Mouse (Mus musculus): ENCODE data around the gene Hoxb2. TPM values are rescaled to one million over a fixed set of nuclear protein-coding genes. Genes with fewer than 3 reads are reported as not detected.
A peak's percentile ranks its signal among the peaks of the same experiment; 100 is the strongest.

Hoxb2 gene
- 26.8 and 32.9 TPM in 2 replicates for polyA plus RNA-seq (2015; fragmentation: Nextera tagmentation; extraction: Ambion mirVana)

DNA sequence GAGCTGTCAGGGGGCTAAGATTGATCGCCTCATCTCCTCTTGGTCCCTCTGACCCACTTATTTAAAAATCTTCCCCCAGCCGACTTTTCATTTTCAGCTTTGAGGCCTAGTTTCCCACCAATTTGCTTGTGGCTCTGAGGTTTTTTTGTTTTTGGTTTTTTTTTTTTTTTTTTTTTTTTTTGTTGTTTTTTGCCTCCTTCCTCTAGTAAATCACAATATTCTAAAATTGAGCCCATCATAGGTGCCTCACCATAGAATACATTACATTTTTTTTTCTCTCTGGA is at the start of gene Hoxb2:
Gene Hoxb2, plus strand, starts transcription at position 185 of the 284 bp plus-strand sequence.
- H3K4me3 ChIP-seq: peak within 1 kb of the TSS; percentile 55
- no peak for ATAC-seq (ENCODE audit: low FRiP score, low read depth)
- no peaks in the 10 kb centered on the region for H3K36me3 ChIP-seq
- peaks cover 13% of the 10 kb centered on the region for H3K27me3 ChIP-seq
- no peaks in the 10 kb centered on the region for H3K9me3 ChIP-seq
- H3K9ac ChIP-seq: peak within 1 kb of the TSS; percentile 27; the same call in 1 of the 2 replicates
- peak within 1 kb of the TSS; percentile 60 for H3K4me2 ChIP-seq
- peaks cover 48% of the 10 kb centered on the region for H3K4me1 ChIP-seq (replicated peaks)
- WGBS: 3% methylated on average over 2 of the region's 2 CpGs
- peak within 1 kb of the TSS; percentile 97 for H3K27ac ChIP-seq (replicated peaks)

DNA sequence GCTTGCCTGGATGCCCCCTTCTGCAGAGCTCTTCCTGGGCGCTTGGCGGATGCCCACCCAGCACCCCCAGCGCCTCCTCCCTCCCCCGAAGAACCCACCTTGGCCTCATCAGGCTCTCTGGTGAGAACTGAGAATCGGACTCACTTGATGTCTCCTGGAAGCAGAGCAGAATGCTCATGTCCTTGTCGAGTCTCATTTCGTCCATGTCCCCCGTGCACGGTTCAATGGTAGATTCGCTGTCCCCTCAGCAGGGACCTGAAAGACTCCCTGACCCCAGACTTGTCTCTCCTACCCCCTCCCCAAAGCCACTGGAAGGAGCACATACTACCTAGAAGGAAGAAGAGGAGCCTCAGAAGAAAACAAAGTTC is 49.3 kb upstream of the Hoxb2 start:
- Histone ChIP-seq H3K9ac (peak overlapping the region; percentile 44), H3K36me3 (no peaks in the 10 kb centered on the region), H3K4me2 (peak overlapping the region; percentile 59), H3K9me3 (no peaks in the 10 kb centered on the region), H3K27ac (replicated peaks) (peak overlapping the region; percentile 73), H3K4me1 (replicated peaks) (0 out of 2 replicates have a peak, but pooled peaks cover 2% of the 10 kb centered on the region), H3K27me3 (peaks cover 62% of the 10 kb centered on the region), H3K4me3 (peak overlapping the region; percentile 47)
- no peak for ATAC-seq (ENCODE audit: low FRiP score, low read depth)
- WGBS: 3% methylated on average over 9 of the region's 10 CpGs

GRCm38 (mm10) chr11:96301837-96302236 is 48.5 kb upstream of the Hoxb2 start:
- Histone ChIP-seq H3K9ac (peak overlapping the region; percentile 18; the same call in 1 of the 2 replicates), H3K4me2 (peak overlapping the region; percentile 59), H3K27ac (replicated peaks) (peak overlapping the region; percentile 96), H3K36me3 (no peaks in the 10 kb centered on the region), H3K4me1 (replicated peaks) (0 out of 2 replicates have a peak, but pooled peaks cover 2% of the 10 kb centered on the region), H3K27me3 (peaks cover 62% of the 10 kb centered on the region), H3K4me3 (peak overlapping the region; percentile 47), H3K9me3 (no peaks in the 10 kb centered on the region)
- WGBS: 4% methylated on average over 15 of the region's 15 CpGs
- 0 out of 2 replicates have a peak, but pooled peaks have one; percentile 17 for ATAC-seq (ENCODE audit: low FRiP score, low read depth)

DNA sequence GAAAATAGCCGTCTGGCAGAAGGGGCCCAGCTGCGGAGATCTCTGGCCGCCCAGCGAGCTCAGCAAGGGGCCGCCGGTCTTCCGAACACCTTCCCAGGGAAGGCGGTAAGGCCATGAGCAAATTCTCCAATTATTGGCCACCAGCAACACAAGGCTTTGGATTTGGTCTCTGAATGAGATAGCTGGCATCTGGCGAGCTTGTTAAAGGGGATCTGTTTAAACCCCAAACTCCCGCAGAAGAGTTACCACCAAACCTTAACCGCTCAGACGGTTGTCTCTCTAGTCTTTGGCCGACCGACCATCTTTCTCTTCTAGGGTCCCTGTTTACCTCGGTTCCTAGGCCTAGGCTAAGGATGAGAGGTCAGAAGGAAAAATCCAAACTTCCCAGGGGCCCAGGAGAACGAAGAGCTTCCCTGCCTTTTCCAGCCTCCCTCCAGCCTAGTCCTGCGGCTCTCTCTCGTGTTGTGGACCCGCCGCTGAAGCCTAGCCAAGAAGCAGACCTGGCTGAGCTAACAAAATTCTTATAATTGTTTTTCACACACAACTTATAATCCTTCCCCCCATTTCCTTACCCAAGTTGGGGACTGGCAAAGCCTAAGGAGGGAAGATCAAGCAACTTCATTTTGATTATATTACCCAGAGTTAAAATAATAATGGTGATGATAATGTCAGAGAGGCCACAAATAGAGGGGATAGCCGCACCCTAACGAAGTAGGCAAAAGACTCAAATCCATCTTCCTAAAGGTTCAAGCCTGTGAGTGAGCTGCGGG is 47.8 kb upstream of the Hoxb2 start:
- Histone ChIP-seq H3K4me3 (peak overlapping the region; percentile 47), H3K9ac (peak overlapping the region; percentile 28), H3K4me2 (peak overlapping the region; percentile 59), H3K4me1 (replicated peaks) (0 out of 2 replicates have a peak, but pooled peaks cover 2% of the 10 kb centered on the region), H3K27me3 (peaks cover 62% of the 10 kb centered on the region), H3K9me3 (no peaks in the 10 kb centered on the region), H3K36me3 (no peaks in the 10 kb centered on the region), H3K27ac (replicated peaks) (peak overlapping the region; percentile 96)
- WGBS: 5% methylated on average over 23 of the region's 23 CpGs
- no peak for ATAC-seq (ENCODE audit: low FRiP score, low read depth)

- peak; percentile 62 for ATAC-seq (ENCODE audit: low FRiP score, low read depth)
- Histone ChIP-seq H3K9me3 (no peaks in the 10 kb centered on the region), H3K4me2 (peak within 1 kb of the TSS; percentile 59), H3K4me3 (peak within 1 kb of the TSS; percentile 47), H3K27ac (replicated peaks) (peak within 1 kb of the TSS; percentile 96), H3K9ac (peak within 1 kb of the TSS; percentile 54), H3K27me3 (peaks cover 66% of the 10 kb centered on the region), H3K4me1 (replicated peaks) (0 out of 2 replicates have a peak, but pooled peaks cover 2% of the 10 kb centered on the region), H3K36me3 (no peaks in the 10 kb centered on the region)
- WGBS: under 1% methylated on average over 69 of the region's 69 CpGs
Measured at GRCm38 (mm10) chr11:96303151-96304099, 46.9 kb upstream of the Hoxb2 start, which contains the start of gene Hoxb5. Gene Hoxb5, plus strand, starts transcription at chr11:96303336.

- H3K4me2 ChIP-seq: peak overlapping the region; percentile 59
- peaks cover 71% of the 10 kb centered on the region for H3K27me3 ChIP-seq
- under 1% methylated on average over 38 of the region's 38 CpGs for WGBS
Measured at GRCm38 (mm10) chr11:96304381-96305195, 45.7 kb upstream of the Hoxb2 start.

GRCm38 (mm10) chr11:96305505-96306182 is 44.7 kb upstream of the Hoxb2 start:
- Histone ChIP-seq H3K4me3 (peak overlapping the region; percentile 47), H3K27ac (replicated peaks) (peak overlapping the region; percentile 96), H3K9me3 (no peaks in the 10 kb centered on the region), H3K4me1 (replicated peaks) (no peaks in the 10 kb centered on the region), H3K4me2 (peak overlapping the region; percentile 59), H3K36me3 (no peaks in the 10 kb centered on the region), H3K9ac (peak overlapping the region; percentile 54), H3K27me3 (peaks cover 69% of the 10 kb centered on the region)
- 25% methylated on average over 6 of the region's 6 CpGs for WGBS
- ATAC-seq (ENCODE audit: low FRiP score, low read depth): no peak

More at GRCm38 (mm10) chr11:96304381-96305195, 45.7 kb upstream of the Hoxb2 start:
- Histone ChIP-seq H3K9me3 (no peaks in the 10 kb centered on the region), H3K36me3 (no peaks in the 10 kb centered on the region), H3K9ac (peak overlapping the region; percentile 54), H3K27ac (replicated peaks) (peak overlapping the region; percentile 96), H3K4me3 (peak overlapping the region; percentile 47), H3K4me1 (replicated peaks) (no peaks in the 10 kb centered on the region)
- no peak for ATAC-seq (ENCODE audit: low FRiP score, low read depth)

GRCm38 (mm10) chr11:96306183-96306907 is 44.0 kb upstream of the Hoxb2 start:
- peak overlapping the region; percentile 59 for H3K4me2 ChIP-seq
- no peak for ATAC-seq (ENCODE audit: low FRiP score, low read depth)
- H3K4me3 ChIP-seq: peak overlapping the region; percentile 47
- H3K9ac ChIP-seq: peak overlapping the region; percentile 54
- H3K36me3 ChIP-seq: no peaks in the 10 kb centered on the region
- no peaks in the 10 kb centered on the region for H3K9me3 ChIP-seq
- peaks cover 4% of the 10 kb centered on the region; the same call in 1 of the 2 replicates for H3K4me1 ChIP-seq (replicated peaks)
- peaks cover 74% of the 10 kb centered on the region for H3K27me3 ChIP-seq
- WGBS: 10% methylated on average over 7 of the region's 7 CpGs
- peak overlapping the region; percentile 96 for H3K27ac ChIP-seq (replicated peaks)

DNA sequence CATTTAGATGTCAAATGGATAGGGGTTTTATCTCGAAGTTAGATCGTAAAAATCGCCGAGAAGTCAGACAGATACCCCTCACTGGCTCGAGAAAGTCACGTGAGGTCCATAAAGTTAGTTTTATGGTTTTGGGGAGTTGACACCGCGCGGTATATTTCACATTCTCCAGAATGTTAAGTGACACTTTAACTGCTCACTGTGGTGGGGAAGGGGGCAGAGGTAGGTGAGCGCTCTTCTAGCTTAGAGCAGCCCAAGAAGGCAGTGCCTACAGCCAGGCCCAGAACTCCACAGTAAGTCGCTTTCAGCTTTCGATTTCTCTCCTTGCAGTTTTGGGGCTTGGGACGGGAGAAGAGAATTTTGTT is 43.4 kb upstream of the Hoxb2 start:
- H3K4me2 ChIP-seq: peak overlapping the region; percentile 59
- H3K27ac ChIP-seq (replicated peaks): peak overlapping the region; percentile 96
- no peaks in the 10 kb centered on the region for H3K9me3 ChIP-seq
- H3K9ac ChIP-seq: peak overlapping the region; percentile 54
- no peaks in the 10 kb centered on the region for H3K36me3 ChIP-seq
- H3K4me3 ChIP-seq: peak overlapping the region; percentile 47
- H3K27me3 ChIP-seq: peaks cover 75% of the 10 kb centered on the region
- no peak for ATAC-seq (ENCODE audit: low FRiP score, low read depth)
- 8% methylated on average over 13 of the region's 13 CpGs for WGBS
- H3K4me1 ChIP-seq (replicated peaks): peaks cover 8% of the 10 kb centered on the region

DNA sequence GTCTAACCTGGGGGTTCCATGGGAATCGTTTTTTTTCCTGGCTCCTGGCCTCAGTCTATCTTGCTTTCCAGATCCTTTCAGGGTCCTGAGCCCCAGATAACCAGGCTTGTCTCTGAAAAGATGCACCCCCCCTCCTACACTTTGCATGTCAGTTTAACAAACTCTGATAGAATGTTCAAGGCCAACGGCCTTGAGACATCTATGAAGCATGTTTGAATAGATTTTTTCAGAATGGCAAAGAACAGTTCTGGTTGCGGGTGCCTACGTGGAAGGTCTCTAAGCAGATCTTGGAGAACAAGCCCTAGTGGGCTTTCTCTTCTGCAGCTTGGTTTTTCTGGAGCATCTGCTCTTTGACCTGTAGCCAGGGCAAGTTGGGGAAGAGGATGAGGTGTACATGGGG is 41.6 kb upstream of the Hoxb2 start:
- H3K9me3 ChIP-seq: no peaks in the 10 kb centered on the region
- ATAC-seq (ENCODE audit: low FRiP score, low read depth): no peak
- H3K27me3 ChIP-seq: peaks cover 87% of the 10 kb centered on the region
- peak overlapping the region; percentile 47 for H3K4me3 ChIP-seq
- no peaks in the 10 kb centered on the region for H3K36me3 ChIP-seq
- WGBS: 14% methylated on average over 4 of the region's 4 CpGs
- H3K9ac ChIP-seq: peak overlapping the region; percentile 54
- H3K27ac ChIP-seq (replicated peaks): peak overlapping the region; percentile 96
- peaks cover 12% of the 10 kb centered on the region for H3K4me1 ChIP-seq (replicated peaks)
- peak overlapping the region; percentile 59 for H3K4me2 ChIP-seq
